Mouse (Mus musculus): ENCODE measurements around the gene Irf9.

DNA sequence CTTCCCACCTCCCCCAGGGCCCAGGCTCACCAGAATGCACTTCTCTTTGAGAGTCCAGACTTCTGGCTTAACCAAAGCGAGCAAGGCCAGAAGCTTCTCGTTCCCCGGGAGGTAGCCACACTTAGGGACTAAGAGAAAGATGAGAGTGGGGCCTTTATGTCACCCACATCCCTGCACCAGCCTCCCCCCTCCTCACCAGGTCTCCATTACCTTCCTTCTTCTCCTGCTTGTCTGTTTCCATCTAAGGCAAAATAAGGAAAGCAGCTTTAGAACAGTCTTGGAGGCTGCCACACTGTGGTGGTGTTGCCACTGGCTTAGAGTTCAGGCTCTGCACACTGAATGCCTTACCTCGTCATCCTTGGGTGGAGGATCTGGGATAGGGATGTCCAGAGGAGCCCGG, 14.1 kb upstream of the Irf9 start:
- TF ChIP-seq CTCF (IDR thresholded peaks at IDR 0.05; ENCODE audit: low read depth, low read length) (no peak), POLR2A (IDR thresholded peaks at IDR 0.05; ENCODE audit: borderline replicate concordance, low read depth, low read length) (no peak)

Measured in bone marrow macrophage, adult 2 months (primary cell).